21 mouse cellular contexts compared by ENCODE assay signal in genomic region chr13:72280343-72280742, GRCm38 (mm10).
DNase-seq lines count a peak whose midpoint lies in the region; ATAC-seq lines count a peak whose summit lies in the region.
"Had no signal": no experiment of that assay in that cellular context is flagged by ENCODE, and none has a peak within 500 bp of the region (broad histone marks: within the 10 kb centered on the region; RNA-seq: fewer than 3 reads in every experiment).

No protein-coding gene starts in this region.

- no peaks in the 10 kb centered on the region for H3K36me3 ChIP-seq in hindbrain, embryonic 14.5 days (replicated peaks; ENCODE audit: control insufficient read depth, insufficient read depth)
- no peaks in the 10 kb centered on the region for H3K36me3 ChIP-seq in hindbrain, embryonic 10.5 days
- no peaks in the 10 kb centered on the region for H3K36me3 ChIP-seq in forebrain, embryonic 13.5 days (ENCODE audit: poor library complexity, severe bottlenecking)
- no peaks in the 10 kb centered on the region for H3K36me3 ChIP-seq in forebrain, embryonic 16.5 days (ENCODE audit: control insufficient read depth, insufficient read depth)
- no peaks in the 10 kb centered on the region for H3K36me3 ChIP-seq in midbrain, embryonic 16.5 days (ENCODE audit: control insufficient read depth, insufficient read depth, low read length)
- H3K36me3 ChIP-seq: intestine, embryonic 15.5 days; limb, embryonic 12.5 days; stomach, embryonic 15.5 days had no signal

- peak; percentile 43; the same call in 1 of the 2 replicates for ATAC-seq in hindbrain, embryonic 14.5 days (ENCODE audit: low FRiP score)
- ATAC-seq in forebrain, embryonic 13.5 days, result peak; percentile 45; the same call in 1 of the 2 replicates
- ATAC-seq in forebrain, embryonic 16.5 days, result 0 out of 2 replicates have a peak, but pooled peaks have one; percentile 45
- peak; percentile 45; the same call in 1 of the 2 replicates for ATAC-seq in midbrain, embryonic 16.5 days
- ATAC-seq: intestine, embryonic 15.5 days; liver, postnatal 0 days had no signal

- 35% methylated on average over 2 of the region's 2 CpGs for WGBS in hindbrain, embryonic 14.5 days
- WGBS in hindbrain, embryonic 10.5 days, result 63% methylated on average over 2 of the region's 2 CpGs
- WGBS in forebrain, embryonic 13.5 days, result 0% methylated on average over 2 of the region's 2 CpGs
- WGBS in forebrain, embryonic 16.5 days, result 2% methylated on average over 2 of the region's 2 CpGs
- 14% methylated on average over 2 of the region's 2 CpGs for WGBS in midbrain, embryonic 16.5 days

- no peak overlapping the region for H3K27ac ChIP-seq in hindbrain, embryonic 14.5 days
- no peak overlapping the region for H3K27ac ChIP-seq in hindbrain, embryonic 10.5 days
- no peak overlapping the region for H3K27ac ChIP-seq in forebrain, embryonic 13.5 days
- H3K27ac ChIP-seq in forebrain, embryonic 16.5 days (ENCODE audit: low read length), result no peak overlapping the region
- no peak overlapping the region for H3K27ac ChIP-seq in midbrain, embryonic 16.5 days (ENCODE audit: low read length)
- H3K27ac ChIP-seq: intestine, embryonic 15.5 days; limb, embryonic 12.5 days; stomach, embryonic 15.5 days had no signal

- H3K9me3 ChIP-seq in hindbrain, embryonic 14.5 days (ENCODE audit: control insufficient read depth, low read length), result no peaks in the 10 kb centered on the region
- H3K9me3 ChIP-seq in hindbrain, embryonic 10.5 days, result 0 out of 2 replicates have a peak, but pooled peaks cover 2% of the 10 kb centered on the region
- no peaks in the 10 kb centered on the region for H3K9me3 ChIP-seq in forebrain, embryonic 13.5 days (replicated peaks)
- no peaks in the 10 kb centered on the region for H3K9me3 ChIP-seq in forebrain, embryonic 16.5 days (ENCODE audit: control insufficient read depth, low read length)
- H3K9me3 ChIP-seq in midbrain, embryonic 16.5 days (replicated peaks; ENCODE audit: control insufficient read depth, low read length, poor library complexity, severe bottlenecking), result no peaks in the 10 kb centered on the region
- H3K9me3 ChIP-seq: intestine, embryonic 15.5 days; limb, embryonic 12.5 days; stomach, embryonic 15.5 days had no signal

- H3K4me1 ChIP-seq in hindbrain, embryonic 14.5 days (replicated peaks; ENCODE audit: control insufficient read depth, insufficient read depth, low read length), result no peaks in the 10 kb centered on the region
- H3K4me1 ChIP-seq in hindbrain, embryonic 10.5 days (replicated peaks), result 0 out of 2 replicates have a peak, but pooled peaks cover 5% of the 10 kb centered on the region
- no peaks in the 10 kb centered on the region for H3K4me1 ChIP-seq in forebrain, embryonic 13.5 days
- H3K4me1 ChIP-seq in forebrain, embryonic 16.5 days (replicated peaks; ENCODE audit: control insufficient read depth, insufficient read depth, low read length), result no peaks in the 10 kb centered on the region
- H3K4me1 ChIP-seq in midbrain, embryonic 16.5 days (ENCODE audit: control insufficient read depth, insufficient read depth, low read length), result no peaks in the 10 kb centered on the region
- H3K4me1 ChIP-seq: intestine, embryonic 15.5 days; limb, embryonic 12.5 days; stomach, embryonic 15.5 days had no signal

- H3K9ac ChIP-seq in hindbrain, embryonic 14.5 days, result no peak overlapping the region
- H3K9ac ChIP-seq in forebrain, embryonic 13.5 days, result no peak overlapping the region
- H3K9ac ChIP-seq in forebrain, embryonic 16.5 days (replicated peaks; ENCODE audit: low read depth, low read length), result no peak overlapping the region
- no peak overlapping the region for H3K9ac ChIP-seq in midbrain, embryonic 16.5 days (ENCODE audit: low read depth, low read length)
- H3K9ac ChIP-seq: intestine, embryonic 15.5 days; limb, embryonic 12.5 days; liver, postnatal 0 days; stomach, embryonic 15.5 days had no signal

- H3K27me3 ChIP-seq in hindbrain, embryonic 14.5 days (ENCODE audit: control insufficient read depth, insufficient read depth, low read length), result no peaks in the 10 kb centered on the region
- no peaks in the 10 kb centered on the region for H3K27me3 ChIP-seq in hindbrain, embryonic 10.5 days (ENCODE audit: insufficient read depth, poor library complexity, severe bottlenecking)
- H3K27me3 ChIP-seq in forebrain, embryonic 13.5 days, result peaks cover 61% of the 10 kb centered on the region
- H3K27me3 ChIP-seq in forebrain, embryonic 16.5 days (replicated peaks; ENCODE audit: control insufficient read depth, insufficient read depth, low read length), result peaks cover 26% of the 10 kb centered on the region; the same call in 1 of the 2 replicates
- H3K27me3 ChIP-seq in midbrain, embryonic 16.5 days (ENCODE audit: control insufficient read depth, insufficient read depth, low read depth, low read length), result no peaks in the 10 kb centered on the region
- H3K27me3 ChIP-seq: intestine, embryonic 15.5 days; limb, embryonic 12.5 days; stomach, embryonic 15.5 days had no signal

- H3K4me3 ChIP-seq in hindbrain, embryonic 14.5 days (replicated peaks; ENCODE audit: low read length), result no peak overlapping the region
- no peak overlapping the region for H3K4me3 ChIP-seq in hindbrain, embryonic 10.5 days
- H3K4me3 ChIP-seq in forebrain, embryonic 13.5 days, result no peak overlapping the region
- H3K4me3 ChIP-seq in forebrain, embryonic 16.5 days (replicated peaks; ENCODE audit: low read length), result no peak overlapping the region
- no peak overlapping the region for H3K4me3 ChIP-seq in midbrain, embryonic 16.5 days (ENCODE audit: low read depth, low read length)
- H3K4me3 ChIP-seq: intestine, embryonic 15.5 days; limb, embryonic 12.5 days; stomach, embryonic 15.5 days had no signal

- H3K4me2 ChIP-seq in hindbrain, embryonic 14.5 days (replicated peaks), result no peak overlapping the region
- no peak overlapping the region for H3K4me2 ChIP-seq in forebrain, embryonic 13.5 days
- no peak overlapping the region for H3K4me2 ChIP-seq in forebrain, embryonic 16.5 days (ENCODE audit: low read length)
- H3K4me2 ChIP-seq in midbrain, embryonic 16.5 days (ENCODE audit: low read length), result no peak overlapping the region
- H3K4me2 ChIP-seq: intestine, embryonic 15.5 days; limb, embryonic 12.5 days; liver, embryonic 11.5 days; stomach, embryonic 15.5 days had no signal

- DNase-seq in hindbrain, embryonic 14.5 days (ENCODE audit: low spot score), result no peak
- no peak for DNase-seq in hindbrain, embryonic 10.5 days (ENCODE audit: low spot score)
- DNase-seq in layer of hippocampus, adult 9-10 months (ENCODE audit: low spot score), result no peak
- no peak for DNase-seq in gastrocnemius, postnatal 25 days
- DNase-seq in gastrocnemius, adult 18-20 months (ENCODE audit: low spot score), result no peak
- DNase-seq: adrenal gland, postnatal 10 days; cerebellum, adult 9-10 months; gastrocnemius, postnatal 36 days; kidney, adult 8-10 months; kidney, postnatal 10 days; layer of hippocampus, postnatal 36 days; liver, postnatal 0 days; lung, postnatal 10 days; thymus, postnatal 25 days had no signal
